Mouse (Mus musculus) ES-Bruce4 (cell line): ENCODE results near the gene Zfp791.

ENCODE experiments used
- CTCF ChIP-seq: IDR thresholded peaks from one replicate; pipeline ENCODE4 v1.8.1; 2011; ENCODE audit warnings: low read depth, low read length
- POLR2A ChIP-seq: IDR thresholded peaks from one replicate; pipeline ENCODE4 v1.8.1; 2011; ENCODE audit warnings: low read length; ENCODE audit not compliant: insufficient read depth

DNA sequence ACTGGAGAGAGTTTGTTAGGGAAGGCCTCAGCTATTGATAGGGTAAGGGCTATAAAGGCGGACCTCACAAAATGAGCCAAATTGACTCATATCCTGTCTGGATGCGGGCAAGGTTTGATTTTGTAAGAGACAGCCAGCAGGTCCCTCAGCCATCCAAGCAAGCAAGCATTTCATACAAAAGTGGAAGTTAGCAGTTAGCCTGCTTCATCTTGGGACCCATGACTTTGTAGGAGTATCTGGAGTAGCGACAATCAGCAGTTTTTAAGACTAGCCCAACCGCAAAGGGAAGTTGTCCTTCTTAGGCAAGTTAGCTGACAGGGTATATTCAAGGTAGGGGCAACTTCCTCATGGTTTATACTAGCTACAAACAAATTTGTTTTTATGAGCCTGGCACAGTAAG lies 19.6 kb upstream of the Zfp791 start:
- TF ChIP-seq CTCF, result no peak
- TF ChIP-seq POLR2A, result no peak
